Mouse (Mus musculus) midbrain, embryonic 13.5 days (tissue): ENCODE data around the gene Gm10277. TPM values are rescaled to one million over a fixed set of nuclear protein-coding genes. Genes with fewer than 3 reads are reported as not detected.

Source experiments
- ATAC-seq: fragments of 200-750 bp; cut with Nextera tagmentation; 2 replicates; pipeline ENCODE4 v1.8.0; 2017; ENCODE audit warnings: mild to moderate bottlenecking, moderate TSS enrichment, moderate library complexity
- H3K27ac ChIP-seq: fragments of 300-500 bp; sonication (generic); 2 replicates; pipeline ENCODE4 v1.5.1; 2015; ENCODE audit warnings: inconsistent platforms, mild to moderate bottlenecking, moderate library complexity
- H3K27me3 ChIP-seq: fragments of 300-500 bp; sonication (generic); 2 replicates; pipeline ENCODE4 v1.6.1; 2015; ENCODE audit warnings: mild to moderate bottlenecking, inconsistent platforms
- H3K36me3 ChIP-seq: fragments of 300-500 bp; sonication (generic); 2 replicates; pipeline ENCODE4 v1.6.1; 2015; ENCODE audit warnings: mild to moderate bottlenecking, inconsistent platforms
- H3K4me1 ChIP-seq: fragments of 300-500 bp; sonication (generic); replicated peaks from 2 replicates; pipeline ENCODE4 v1.6.1; 2015; ENCODE audit warnings: inconsistent platforms
- H3K4me2 ChIP-seq: fragments of 300-500 bp; sonication (generic); replicated peaks from 2 replicates; pipeline ENCODE4 v1.6.1; 2015; ENCODE audit warnings: moderate library complexity, mild to moderate bottlenecking, inconsistent platforms
- H3K4me3 ChIP-seq: fragments of 300-500 bp; sonication (generic); replicated peaks from 2 replicates; pipeline ENCODE4 v1.5.1; 2015; ENCODE audit warnings: mild to moderate bottlenecking, inconsistent platforms
- H3K9ac ChIP-seq: fragments of 300-500 bp; sonication (generic); replicated peaks from 2 replicates; pipeline ENCODE4 v1.6.1; 2015; ENCODE audit warnings: mild to moderate bottlenecking, inconsistent platforms
- H3K9me3 ChIP-seq: fragments of 300-500 bp; sonication (generic); 2 replicates; pipeline ENCODE4 v1.6.1; 2016; ENCODE audit warnings: mild to moderate bottlenecking, inconsistent platforms
- WGBS: fragments of 180-500 bp; shearing (Covaris S2); methylation state at CpG from one replicate; pipeline ENCODE4 v1.1.7; 2015; 5-methylcytosine and 5-hydroxymethylcytosine counted together
- polyA plus RNA-seq: library from polyadenylated mRNA; unstranded; fragments of >200 nt; fragmentation: Nextera tagmentation; extraction: Ambion mirVana; gene quantifications from 2 replicates; pipeline ENCODE4 v1.2.1, GENCODE M21; 2015

Gene Gm10277
- 2.9 and 3.4 TPM in 2 replicates for polyA plus RNA-seq

GRCm38 (mm10) chr11:77787707-77788106, at the start of gene Gm10277:
TSS of gene Gm10277 (minus strand) at chr11:77787747.
- H3K4me1 ChIP-seq: peaks cover 69% of the 10 kb centered on the region
- 0 out of 2 replicates have a peak within 1 kb of the TSS, but pooled peaks have one; percentile 11 for H3K9ac ChIP-seq
- H3K36me3 ChIP-seq: no peaks in the 10 kb centered on the region
- H3K27me3 ChIP-seq: no peaks in the 10 kb centered on the region
- H3K9me3 ChIP-seq: no peaks in the 10 kb centered on the region
- no peak for ATAC-seq
- 85% methylated on average over 5 of the region's 5 CpGs for WGBS
- peak within 1 kb of the TSS; percentile 72; the same call in 1 of the 2 replicates for H3K27ac ChIP-seq
- H3K4me3 ChIP-seq: no peak within 1 kb of the TSS
- H3K4me2 ChIP-seq: no peak within 1 kb of the TSS

- Histone ChIP-seq H3K4me3 (no peak overlapping the region), H3K36me3 (peaks cover 88% of the 10 kb centered on the region), H3K27me3 (no peaks in the 10 kb centered on the region), H3K4me2 (no peak overlapping the region), H3K9me3 (no peaks in the 10 kb centered on the region), H3K27ac (no peak overlapping the region), H3K4me1 (0 out of 2 replicates have a peak, but pooled peaks cover 10% of the 10 kb centered on the region), H3K9ac (0 out of 2 replicates have a peak overlapping the region, but pooled peaks have one; percentile 39)
- 68% methylated on average over 4 of the region's 4 CpGs for WGBS
- ATAC-seq: no peak
These were observed 49.2 kb upstream of the Gm10277 start for GRCm38 (mm10) chr11:77836751-77837150.

- no peaks in the 10 kb centered on the region for H3K9me3 ChIP-seq
- no peak overlapping the region for H3K27ac ChIP-seq
- H3K9ac ChIP-seq: peak overlapping the region; percentile 39
- ATAC-seq: 0 out of 2 replicates have a peak, but pooled peaks have one; percentile 24
- no peak overlapping the region for H3K4me2 ChIP-seq
- H3K27me3 ChIP-seq: no peaks in the 10 kb centered on the region
- WGBS: 75% methylated on average over 5 of the region's 5 CpGs
- 0 out of 2 replicates have a peak, but pooled peaks cover 10% of the 10 kb centered on the region for H3K4me1 ChIP-seq
- peaks cover 87% of the 10 kb centered on the region for H3K36me3 ChIP-seq
- H3K4me3 ChIP-seq: no peak overlapping the region
These were observed 48.7 kb upstream of the Gm10277 start for GRCm38 (mm10) chr11:77836290-77836689.

- no peak for ATAC-seq
- Histone ChIP-seq H3K27ac (no peak overlapping the region), H3K4me3 (no peak overlapping the region), H3K27me3 (no peaks in the 10 kb centered on the region), H3K4me1 (peaks cover 20% of the 10 kb centered on the region), H3K9ac (no peak overlapping the region), H3K4me2 (no peak overlapping the region), H3K9me3 (no peaks in the 10 kb centered on the region), H3K36me3 (peaks cover 83% of the 10 kb centered on the region)
- 77% methylated on average over 3 of the region's 3 CpGs for WGBS
These were observed 47.6 kb upstream of the Gm10277 start for GRCm38 (mm10) chr11:77835109-77835508.

GRCm38 (mm10) chr11:77832541-77832940, 45.0 kb upstream of the Gm10277 start:
- no peak for ATAC-seq
- 88% methylated on average over 4 of the region's 4 CpGs for WGBS
- H3K9me3 ChIP-seq: no peaks in the 10 kb centered on the region

GRCm38 (mm10) chr11:77830875-77831274, 43.3 kb upstream of the Gm10277 start:
- no peak overlapping the region for H3K27ac ChIP-seq
- no peak overlapping the region for H3K4me2 ChIP-seq
- whole genome bisulfite sequencing: 56% methylated on average over 7 of the region's 7 CpGs
- H3K9me3 ChIP-seq: no peaks in the 10 kb centered on the region
- peaks cover 37% of the 10 kb centered on the region for H3K4me1 ChIP-seq
- no peak overlapping the region for H3K4me3 ChIP-seq
- ATAC-seq: no peak
- H3K9ac ChIP-seq: no peak overlapping the region
- H3K36me3 ChIP-seq: peaks cover 78% of the 10 kb centered on the region
- no peaks in the 10 kb centered on the region for H3K27me3 ChIP-seq

More at GRCm38 (mm10) chr11:77832541-77832940, 45.0 kb upstream of the Gm10277 start:
- H3K9ac ChIP-seq: no peak overlapping the region
- peaks cover 93% of the 10 kb centered on the region for H3K36me3 ChIP-seq
- no peak overlapping the region for H3K4me2 ChIP-seq
- H3K27ac ChIP-seq: no peak overlapping the region
- H3K27me3 ChIP-seq: no peaks in the 10 kb centered on the region
- H3K4me3 ChIP-seq: no peak overlapping the region
- H3K4me1 ChIP-seq: peaks cover 31% of the 10 kb centered on the region

- peaks cover 75% of the 10 kb centered on the region for H3K36me3 ChIP-seq
- H3K9ac ChIP-seq: 0 out of 2 replicates have a peak overlapping the region, but pooled peaks have one; percentile 7
- no peak for ATAC-seq
These were observed 41.7 kb upstream of the Gm10277 start for GRCm38 (mm10) chr11:77829043-77829841.

GRCm38 (mm10) chr11:77828163-77828562, 40.6 kb upstream of the Gm10277 start:
- peaks cover 77% of the 10 kb centered on the region for H3K36me3 ChIP-seq
- no peaks in the 10 kb centered on the region for H3K27me3 ChIP-seq
- ATAC-seq: no peak
- WGBS: 87% methylated on average over 5 of the region's 5 CpGs
- no peak overlapping the region for H3K4me2 ChIP-seq
- no peaks in the 10 kb centered on the region for H3K9me3 ChIP-seq
- H3K27ac ChIP-seq: no peak overlapping the region
- H3K4me3 ChIP-seq: no peak overlapping the region
- H3K9ac ChIP-seq: no peak overlapping the region
- peaks cover 44% of the 10 kb centered on the region for H3K4me1 ChIP-seq

More at GRCm38 (mm10) chr11:77829043-77829841, 41.7 kb upstream of the Gm10277 start:
- Histone ChIP-seq H3K9me3 (no peaks in the 10 kb centered on the region), H3K4me2 (no peak overlapping the region), H3K4me3 (no peak overlapping the region), H3K27ac (peak overlapping the region; percentile 59; the same call in 1 of the 2 replicates), H3K27me3 (no peaks in the 10 kb centered on the region), H3K4me1 (peaks cover 44% of the 10 kb centered on the region)
- 78% methylated on average over 23 of the region's 23 CpGs for WGBS

- WGBS: 54% methylated on average over 18 of the region's 18 CpGs
- ATAC-seq: peak; percentile 59
- H3K4me2 ChIP-seq: no peak overlapping the region
- no peaks in the 10 kb centered on the region for H3K9me3 ChIP-seq
- H3K27ac ChIP-seq: no peak overlapping the region
- H3K9ac ChIP-seq: no peak overlapping the region
- peaks cover 51% of the 10 kb centered on the region for H3K4me1 ChIP-seq
- H3K27me3 ChIP-seq: no peaks in the 10 kb centered on the region
- peaks cover 71% of the 10 kb centered on the region for H3K36me3 ChIP-seq
- no peak overlapping the region for H3K4me3 ChIP-seq
These were observed 39.9 kb upstream of the Gm10277 start for GRCm38 (mm10) chr11:77827241-77827995.

- Histone ChIP-seq H3K9ac (0 out of 2 replicates have a peak overlapping the region, but pooled peaks have one; percentile 12), H3K9me3 (no peaks in the 10 kb centered on the region), H3K36me3 (peaks cover 63% of the 10 kb centered on the region), H3K27ac (peak overlapping the region; percentile 56), H3K27me3 (no peaks in the 10 kb centered on the region), H3K4me1 (peaks cover 51% of the 10 kb centered on the region), H3K4me2 (no peak overlapping the region), H3K4me3 (no peak overlapping the region)
- no peak for ATAC-seq
- WGBS: 34% methylated on average over 3 of the region's 3 CpGs
These were observed 38.8 kb upstream of the Gm10277 start for GRCm38 (mm10) chr11:77826311-77826710.

- no peak overlapping the region for H3K4me2 ChIP-seq
- no peaks in the 10 kb centered on the region for H3K9me3 ChIP-seq
- peaks cover 65% of the 10 kb centered on the region for H3K36me3 ChIP-seq
- 0 out of 2 replicates have a peak overlapping the region, but pooled peaks have one; percentile 12 for H3K9ac ChIP-seq
- H3K27ac ChIP-seq: peak overlapping the region; percentile 56
- H3K4me1 ChIP-seq: peaks cover 49% of the 10 kb centered on the region
- peak; percentile 37; the same call in 1 of the 2 replicates for ATAC-seq
- 3% methylated on average over 5 of the region's 5 CpGs for WGBS
- H3K27me3 ChIP-seq: no peaks in the 10 kb centered on the region
- no peak overlapping the region for H3K4me3 ChIP-seq
These were observed 38.3 kb upstream of the Gm10277 start for GRCm38 (mm10) chr11:77825853-77826252.
